Mouse (Mus musculus): ENCODE measurements around the gene Slc29a3. TPM values are rescaled to one million over a fixed set of nuclear protein-coding genes. Genes with fewer than 3 reads are reported as not detected.
"Not testable (repeated sequence)": the region's sequence is repeated elsewhere in the genome, so short reads cannot be mapped to it uniquely, and the experiment has no call there.

The Slc29a3 gene
- total and polyA plus RNA-seq, 2 experiments: 1.8 to 2.8 TPM

DNA sequence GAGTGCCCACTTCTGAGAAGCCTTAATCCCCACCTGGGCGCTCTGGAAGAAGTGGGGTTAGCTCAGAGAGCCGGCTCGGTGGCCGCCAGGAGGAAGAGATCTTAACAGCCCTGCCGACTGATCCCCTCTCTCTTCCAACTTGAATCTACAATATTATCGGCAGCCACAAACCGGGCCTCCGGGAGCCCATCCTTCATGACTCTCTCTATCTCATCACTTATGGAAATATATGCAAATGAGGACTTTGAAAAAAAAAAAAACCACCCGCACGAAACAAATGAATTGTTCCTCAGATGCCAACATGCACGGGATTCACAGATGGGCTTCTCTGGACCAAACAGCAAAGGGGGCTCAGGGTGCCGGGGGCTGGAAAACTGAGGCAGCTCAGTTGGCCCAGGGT is 31.0 kb downstream of the Slc29a3 start:
- H3K27me3 ChIP-seq (ENCODE audit: control insufficient read depth, insufficient read depth, low read length): no peaks in the 10 kb centered on the region
- TF ChIP-seq POLR2A (IDR thresholded peaks at IDR 0.05; ENCODE audit: extremely low read depth, insufficient read depth, low read length): no peak
- TF ChIP-seq CTCF (IDR thresholded peaks at IDR 0.05; ENCODE audit: low read depth, low read length): no peak
- no peaks in the 10 kb centered on the region for H3K36me3 ChIP-seq (ENCODE audit: control insufficient read depth, insufficient read depth, low read length)
- H3K79me2 ChIP-seq (ENCODE audit: control insufficient read depth, insufficient read depth, low read length): no peaks in the 10 kb centered on the region
- H3K27ac ChIP-seq (replicated peaks; ENCODE audit: insufficient read depth, low read depth, low read length): no peak overlapping the region
- DNase-seq (ENCODE audit: extremely low read depth, low read depth, low spot score): no peak
- H3K9ac ChIP-seq (ENCODE audit: low read depth, low read length): no peak overlapping the region
- H3K4me1 ChIP-seq (ENCODE audit: control insufficient read depth, insufficient read depth, low read length): no peaks in the 10 kb centered on the region
- H3K4me3 ChIP-seq (ENCODE audit: insufficient read depth, low read depth, low read length): no peak overlapping the region
- WGBS: 74% methylated on average over 12 of the region's 12 CpGs

DNA sequence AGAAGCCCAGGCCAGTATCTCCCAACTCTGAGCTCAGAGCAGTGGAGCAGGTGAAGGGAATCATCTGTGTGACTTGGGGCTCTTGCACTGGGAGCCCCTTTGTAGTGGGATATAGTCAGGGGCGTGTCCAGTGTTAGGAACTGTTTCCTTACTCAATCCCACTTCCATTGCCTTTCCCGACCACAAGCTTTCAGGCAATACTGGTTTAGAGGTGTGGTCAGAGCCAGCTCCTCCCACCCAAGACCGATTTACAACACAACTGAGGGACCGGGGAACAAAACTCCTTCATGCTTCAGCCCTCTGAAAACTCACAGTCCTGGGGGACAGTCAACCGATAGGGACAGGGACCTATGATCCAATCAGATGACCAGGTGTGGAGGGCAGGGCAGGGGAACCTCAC is 32.1 kb downstream of the Slc29a3 start:
- Histone ChIP-seq H3K4me3 (ENCODE audit: insufficient read depth, low read depth, low read length) (no peak overlapping the region), H3K36me3 (ENCODE audit: control insufficient read depth, insufficient read depth, low read length) (no peaks in the 10 kb centered on the region), H3K9ac (ENCODE audit: low read depth, low read length) (no peak overlapping the region), H3K27ac (replicated peaks; ENCODE audit: insufficient read depth, low read depth, low read length) (no peak overlapping the region), H3K4me1 (ENCODE audit: control insufficient read depth, insufficient read depth, low read length) (no peaks in the 10 kb centered on the region), H3K79me2 (ENCODE audit: control insufficient read depth, insufficient read depth, low read length) (no peaks in the 10 kb centered on the region), H3K27me3 (ENCODE audit: control insufficient read depth, insufficient read depth, low read length) (no peaks in the 10 kb centered on the region)
- DNase-seq (ENCODE audit: extremely low read depth, low read depth, low spot score): no peak
- TF ChIP-seq POLR2A (IDR thresholded peaks at IDR 0.05; ENCODE audit: extremely low read depth, insufficient read depth, low read length) (no peak), CTCF (IDR thresholded peaks at IDR 0.05; ENCODE audit: low read depth, low read length) (no peak)
- WGBS: 91% methylated on average over 5 of the region's 5 CpGs

DNA sequence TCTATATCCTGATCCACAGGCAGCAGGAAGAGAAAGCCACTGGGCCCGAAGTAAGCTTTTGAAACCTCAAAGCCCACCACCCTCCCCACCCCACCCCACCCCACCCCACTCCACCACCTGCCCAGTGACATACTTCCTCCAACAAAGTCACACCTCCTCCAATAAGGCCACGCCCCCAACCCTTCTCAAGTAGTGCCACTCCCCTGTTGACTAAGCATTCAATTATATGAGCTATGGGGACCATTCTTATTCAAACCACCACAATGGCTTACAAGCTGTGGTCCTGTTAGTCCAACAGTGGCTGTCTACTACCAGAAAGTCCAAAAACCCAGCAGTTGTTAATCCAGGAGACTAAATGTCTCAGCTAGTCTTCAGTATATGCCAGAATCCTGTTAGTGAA is 34.1 kb downstream of the Slc29a3 start:
- Histone ChIP-seq H3K36me3 (ENCODE audit: control insufficient read depth, insufficient read depth, low read length) (peaks cover 3% of the 10 kb centered on the region; the same call in 1 of the 2 replicates), H3K79me2 (ENCODE audit: control insufficient read depth, insufficient read depth, low read length) (no peaks in the 10 kb centered on the region), H3K27me3 (ENCODE audit: control insufficient read depth, insufficient read depth, low read length) (no peaks in the 10 kb centered on the region), H3K4me1 (ENCODE audit: control insufficient read depth, insufficient read depth, low read length) (no peaks in the 10 kb centered on the region), H3K27ac (replicated peaks; ENCODE audit: insufficient read depth, low read depth, low read length) (no peak overlapping the region), H3K9ac (ENCODE audit: low read depth, low read length) (no peak overlapping the region), H3K4me3 (ENCODE audit: insufficient read depth, low read depth, low read length) (no peak overlapping the region)
- no peak for TF ChIP-seq POLR2A (IDR thresholded peaks at IDR 0.05; ENCODE audit: extremely low read depth, insufficient read depth, low read length)
- no peak for DNase-seq (ENCODE audit: extremely low read depth, low read depth, low spot score)
- WGBS: 91% methylated on average over 2 of the region's 2 CpGs

DNA sequence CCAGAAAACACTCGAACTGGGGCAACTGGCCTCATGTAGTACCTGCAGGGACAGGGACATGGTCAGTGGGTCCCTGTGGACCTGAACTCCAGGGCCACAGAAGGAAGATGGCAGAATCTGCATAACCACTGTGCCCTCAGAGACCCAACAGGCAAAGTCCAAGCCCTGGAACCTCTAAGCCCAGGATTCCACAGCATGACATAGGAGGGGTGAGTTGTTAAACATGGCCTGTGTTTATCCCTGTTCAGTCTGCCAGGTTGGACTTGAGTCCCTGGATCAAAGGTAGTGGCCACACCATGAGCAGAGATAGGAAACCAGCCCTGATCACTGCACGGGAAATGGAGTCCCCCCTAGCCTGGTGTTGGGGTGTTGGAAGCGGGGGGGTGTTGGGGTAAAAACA is 36.1 kb downstream of the Slc29a3 start:
- no peak for TF ChIP-seq CTCF (IDR thresholded peaks at IDR 0.05; ENCODE audit: low read depth, low read length)
- TF ChIP-seq POLR2A (IDR thresholded peaks at IDR 0.05; ENCODE audit: extremely low read depth, insufficient read depth, low read length): no peak
- H3K79me2 ChIP-seq (ENCODE audit: control insufficient read depth, insufficient read depth, low read length): no peaks in the 10 kb centered on the region
- 71% methylated on average over 3 of the region's 3 CpGs for WGBS
- H3K4me1 ChIP-seq (ENCODE audit: control insufficient read depth, insufficient read depth, low read length): no peaks in the 10 kb centered on the region
- H3K27ac ChIP-seq (replicated peaks; ENCODE audit: insufficient read depth, low read depth, low read length): no peak overlapping the region
- no peak for DNase-seq (ENCODE audit: extremely low read depth, low read depth, low spot score)
- H3K4me3 ChIP-seq (ENCODE audit: insufficient read depth, low read depth, low read length): no peak overlapping the region
- H3K9ac ChIP-seq (ENCODE audit: low read depth, low read length): no peak overlapping the region
- H3K27me3 ChIP-seq (ENCODE audit: control insufficient read depth, insufficient read depth, low read length): no peaks in the 10 kb centered on the region
- peaks cover 3% of the 10 kb centered on the region; the same call in 1 of the 2 replicates for H3K36me3 ChIP-seq (ENCODE audit: control insufficient read depth, insufficient read depth, low read length)

DNA sequence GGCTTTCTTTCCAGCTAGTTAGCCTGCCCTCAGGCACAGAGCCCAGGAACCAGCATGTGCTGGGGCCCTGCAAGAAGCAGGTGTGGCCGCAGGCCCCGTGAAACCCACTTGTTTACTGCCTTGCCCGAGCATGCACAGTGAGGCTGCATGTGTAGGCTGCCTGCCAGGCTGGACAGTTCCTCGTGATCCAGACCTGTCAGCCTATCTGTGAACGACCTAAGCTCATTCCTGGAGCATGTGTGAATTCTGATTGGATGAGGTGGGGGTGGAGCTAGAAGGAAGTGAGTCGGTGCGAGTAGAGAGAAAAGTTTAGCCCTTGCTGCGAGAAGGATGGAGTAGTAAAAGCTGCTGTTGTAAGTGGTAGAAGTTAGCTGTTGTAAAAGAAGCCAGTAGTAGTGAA is 40.3 kb downstream of the Slc29a3 start:
- H3K9ac ChIP-seq (ENCODE audit: low read depth, low read length); H3K79me2 ChIP-seq (ENCODE audit: control insufficient read depth, insufficient read depth, low read length); H3K4me3 ChIP-seq (ENCODE audit: insufficient read depth, low read depth, low read length); H3K27ac ChIP-seq (replicated peaks; ENCODE audit: insufficient read depth, low read depth, low read length); H3K4me1 ChIP-seq (ENCODE audit: control insufficient read depth, insufficient read depth, low read length); H3K36me3 ChIP-seq (ENCODE audit: control insufficient read depth, insufficient read depth, low read length); H3K27me3 ChIP-seq (ENCODE audit: control insufficient read depth, insufficient read depth, low read length); DNase-seq (ENCODE audit: extremely low read depth, low read depth, low spot score): not testable (repeated sequence)
- 68% methylated on average over 8 of the region's 8 CpGs for WGBS

DNA sequence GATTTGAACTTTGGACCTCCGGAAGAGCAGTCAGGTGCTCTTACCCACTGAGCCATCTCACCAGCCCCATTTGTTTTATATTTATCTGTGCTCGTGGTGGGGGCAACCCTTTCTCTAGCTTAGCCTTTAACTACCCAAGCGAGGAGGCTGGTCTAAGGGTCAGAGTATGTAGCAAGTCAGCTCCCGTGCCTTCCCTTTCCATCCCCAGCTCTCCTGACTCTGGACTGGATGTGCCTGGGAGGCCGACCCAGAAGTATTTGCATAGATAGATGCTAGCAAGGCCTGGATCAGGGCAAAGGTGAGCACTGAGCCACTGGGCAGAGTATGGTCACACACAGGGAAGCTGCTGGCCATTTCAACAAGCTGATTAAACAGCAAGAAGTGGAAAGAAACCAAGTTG is 43.8 kb downstream of the Slc29a3 start:
- WGBS: 42% methylated on average over 5 of the region's 5 CpGs
- no peak for DNase-seq (ENCODE audit: extremely low read depth, low read depth, low spot score)
- no peaks in the 10 kb centered on the region for H3K79me2 ChIP-seq (ENCODE audit: control insufficient read depth, insufficient read depth, low read length)
- no peak overlapping the region for H3K9ac ChIP-seq (ENCODE audit: low read depth, low read length)
- H3K27me3 ChIP-seq (ENCODE audit: control insufficient read depth, insufficient read depth, low read length): no peaks in the 10 kb centered on the region
- TF ChIP-seq POLR2A (IDR thresholded peaks at IDR 0.05; ENCODE audit: extremely low read depth, insufficient read depth, low read length) (no peak), CTCF (IDR thresholded peaks at IDR 0.05; ENCODE audit: low read depth, low read length) (no peak)
- no peak overlapping the region for H3K27ac ChIP-seq (replicated peaks; ENCODE audit: insufficient read depth, low read depth, low read length)
- H3K36me3 ChIP-seq (ENCODE audit: control insufficient read depth, insufficient read depth, low read length): no peaks in the 10 kb centered on the region
- no peak overlapping the region for H3K4me3 ChIP-seq (ENCODE audit: insufficient read depth, low read depth, low read length)
- no peaks in the 10 kb centered on the region for H3K4me1 ChIP-seq (ENCODE audit: control insufficient read depth, insufficient read depth, low read length)
